Mouse (Mus musculus): ENCODE measurements at regions not wholly inside any gene's neighbourhood (a gene's known extent, or its start where the extent isn't known, plus 50 kb on each side); places are given as distances from the start of the nearest gene placed in this dataset.
A peak's percentile ranks its signal among the peaks of the same experiment; 100 is the strongest.

DNA sequence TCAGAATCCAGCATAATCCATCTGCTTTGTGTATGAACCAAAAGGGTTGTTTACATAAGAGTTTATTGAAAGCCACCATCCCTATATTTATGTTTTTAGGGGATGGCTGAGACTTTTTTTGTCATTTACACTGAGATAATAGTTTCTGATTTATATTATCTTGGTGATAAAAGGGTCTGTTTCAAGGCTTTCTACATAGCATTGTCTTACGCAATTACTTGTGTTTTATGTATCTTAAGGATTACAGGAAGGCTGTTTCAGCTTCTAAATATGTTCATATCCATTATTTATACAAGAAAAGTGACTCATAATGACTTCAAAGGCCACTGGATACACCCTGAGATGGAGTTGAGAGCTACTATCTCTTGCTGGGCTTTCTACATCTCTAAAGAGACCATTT, 399.3 kb upstream of the Akr1e1 start:
- Histone ChIP-seq H3K4me3 (ENCODE audit: low read length) (no peak overlapping the region), H3K27ac (ENCODE audit: low read depth, low read length) (no peak overlapping the region), H3K9me3 (ENCODE audit: control insufficient read depth, low read length) (no peaks in the 10 kb centered on the region), H3K27me3 (ENCODE audit: control insufficient read depth, insufficient read depth, low read length) (no peaks in the 10 kb centered on the region), H3K36me3 (ENCODE audit: control insufficient read depth, insufficient read depth, low read length) (no peaks in the 10 kb centered on the region), H3K9ac (ENCODE audit: low read depth, low read length) (no peak overlapping the region), H3K4me2 (replicated peaks; ENCODE audit: low read depth, low read length) (no peak overlapping the region), H3K4me1 (ENCODE audit: control insufficient read depth, insufficient read depth, low read length) (no peaks in the 10 kb centered on the region)
- 67% methylated on average over 1 of the region's 1 CpGs for whole genome bisulfite sequencing
- ATAC-seq (ENCODE audit: low FRiP score, low TSS enrichment): no peak

DNA sequence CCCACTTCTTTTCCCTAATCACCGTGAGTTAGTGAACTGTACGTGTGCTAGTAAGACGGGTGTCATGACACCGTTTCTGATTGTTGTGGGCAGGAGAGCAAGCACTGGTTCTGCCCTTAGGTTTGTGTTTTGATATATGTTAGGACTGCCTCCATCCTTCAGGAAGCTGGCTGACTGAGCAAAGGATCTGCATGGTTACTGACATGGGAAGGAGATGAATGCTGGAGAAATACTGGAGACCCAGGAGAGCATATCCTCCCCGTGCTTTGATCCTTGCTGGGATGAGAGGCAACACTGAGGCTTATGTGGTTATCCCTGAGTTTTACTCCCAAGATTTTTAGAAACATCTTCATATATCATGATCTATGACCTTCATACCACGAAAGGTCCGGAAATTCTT, 413.5 kb upstream of the Akr1e1 start:
- Histone ChIP-seq H3K27me3 (ENCODE audit: control insufficient read depth, insufficient read depth, low read length) (no peaks in the 10 kb centered on the region), H3K36me3 (ENCODE audit: control insufficient read depth, insufficient read depth, low read length) (no peaks in the 10 kb centered on the region), H3K9me3 (ENCODE audit: control insufficient read depth, low read length) (no peaks in the 10 kb centered on the region), H3K4me2 (replicated peaks; ENCODE audit: low read depth, low read length) (no peak overlapping the region), H3K27ac (ENCODE audit: low read depth, low read length) (no peak overlapping the region), H3K4me3 (ENCODE audit: low read length) (no peak overlapping the region), H3K9ac (ENCODE audit: low read depth, low read length) (no peak overlapping the region), H3K4me1 (ENCODE audit: control insufficient read depth, insufficient read depth, low read length) (no peaks in the 10 kb centered on the region)
- ATAC-seq (ENCODE audit: low FRiP score, low TSS enrichment): peak; percentile 49; the same call in 1 of the 2 replicates
- WGBS: 69% methylated on average over 7 of the region's 7 CpGs

DNA sequence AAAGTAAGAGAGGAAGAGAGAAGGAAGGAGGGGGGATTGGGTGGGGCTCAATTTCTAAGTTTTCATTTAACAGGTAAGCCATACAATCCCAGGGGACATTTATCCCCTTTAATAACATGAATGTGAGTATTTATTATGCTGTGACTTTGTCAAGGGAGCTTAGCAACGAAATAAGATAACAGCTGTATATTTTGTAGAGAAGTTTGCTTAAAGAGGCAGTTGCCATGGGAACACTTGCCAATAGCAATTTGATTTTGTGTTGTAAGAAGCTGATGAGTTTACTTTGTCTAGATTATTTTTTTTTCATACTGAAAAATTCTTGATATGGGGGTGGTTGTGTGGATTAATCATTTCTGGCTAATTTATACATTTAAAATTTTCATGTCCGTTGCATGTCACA, 450.9 kb upstream of the Akr1e1 start:
- no peak for ATAC-seq (ENCODE audit: low FRiP score, low TSS enrichment)
- Histone ChIP-seq H3K4me1 (ENCODE audit: control insufficient read depth, insufficient read depth, low read length) (no peaks in the 10 kb centered on the region), H3K4me2 (replicated peaks; ENCODE audit: low read depth, low read length) (no peak overlapping the region), H3K36me3 (ENCODE audit: control insufficient read depth, insufficient read depth, low read length) (no peaks in the 10 kb centered on the region), H3K27ac (ENCODE audit: low read depth, low read length) (no peak overlapping the region), H3K9me3 (ENCODE audit: control insufficient read depth, low read length) (no peaks in the 10 kb centered on the region), H3K27me3 (ENCODE audit: control insufficient read depth, insufficient read depth, low read length) (no peaks in the 10 kb centered on the region), H3K9ac (ENCODE audit: low read depth, low read length) (no peak overlapping the region), H3K4me3 (ENCODE audit: low read length) (no peak overlapping the region)
- WGBS: 84% methylated on average over 2 of the region's 2 CpGs

DNA sequence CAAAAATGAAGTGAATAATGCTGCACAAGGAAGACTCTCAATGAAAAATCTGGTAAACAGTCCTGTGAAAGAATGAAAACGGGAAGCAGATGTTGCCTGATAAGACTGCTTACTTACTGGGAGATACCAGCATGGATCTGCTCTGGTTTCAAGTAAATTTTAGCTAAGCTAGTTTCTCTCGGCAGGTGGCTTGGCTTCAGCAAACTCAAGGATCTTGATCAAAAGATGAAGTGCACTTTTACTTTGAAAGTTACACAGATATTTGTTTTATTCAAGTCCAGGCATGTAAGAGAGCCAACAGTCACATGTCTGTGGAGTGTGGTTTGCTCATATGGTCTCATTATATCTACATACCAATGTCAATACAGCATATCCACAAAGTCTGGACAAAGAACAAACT, 451.5 kb upstream of the Akr1e1 start:
- no peak for ATAC-seq (ENCODE audit: low FRiP score, low TSS enrichment)
- Histone ChIP-seq H3K36me3 (ENCODE audit: control insufficient read depth, insufficient read depth, low read length) (no peaks in the 10 kb centered on the region), H3K27me3 (ENCODE audit: control insufficient read depth, insufficient read depth, low read length) (no peaks in the 10 kb centered on the region), H3K9me3 (ENCODE audit: control insufficient read depth, low read length) (no peaks in the 10 kb centered on the region), H3K4me2 (replicated peaks; ENCODE audit: low read depth, low read length) (no peak overlapping the region), H3K4me3 (ENCODE audit: low read length) (no peak overlapping the region), H3K4me1 (ENCODE audit: control insufficient read depth, insufficient read depth, low read length) (no peaks in the 10 kb centered on the region), H3K9ac (ENCODE audit: low read depth, low read length) (no peak overlapping the region), H3K27ac (ENCODE audit: low read depth, low read length) (no peak overlapping the region)
- WGBS: 67% methylated on average over 2 of the region's 2 CpGs

DNA sequence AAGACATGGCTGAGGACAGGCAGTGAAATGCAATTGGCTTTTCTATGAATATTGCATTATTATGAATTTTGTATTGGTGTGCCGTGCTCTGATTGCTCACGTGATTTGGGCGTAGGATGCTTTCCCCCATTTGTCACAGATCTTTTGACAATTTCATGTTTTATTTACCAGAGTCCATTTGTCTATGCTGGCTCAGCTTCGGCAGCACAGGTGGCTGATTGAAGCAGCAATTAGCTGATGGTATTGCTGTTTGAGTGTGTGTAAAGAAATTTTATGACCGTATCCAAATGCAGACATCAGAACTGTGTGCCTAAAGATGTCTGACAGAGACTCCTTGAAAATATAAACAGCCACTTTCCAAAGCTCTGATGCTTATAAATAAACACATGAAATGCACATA, 498.5 kb upstream of the Akr1e1 start:
- 77% methylated on average over 5 of the region's 5 CpGs for WGBS
- Histone ChIP-seq H3K4me1 (ENCODE audit: control insufficient read depth, insufficient read depth, low read length) (no peaks in the 10 kb centered on the region), H3K27me3 (ENCODE audit: control insufficient read depth, insufficient read depth, low read length) (no peaks in the 10 kb centered on the region), H3K27ac (ENCODE audit: low read depth, low read length) (no peak overlapping the region), H3K9me3 (ENCODE audit: control insufficient read depth, low read length) (no peaks in the 10 kb centered on the region), H3K36me3 (ENCODE audit: control insufficient read depth, insufficient read depth, low read length) (no peaks in the 10 kb centered on the region), H3K9ac (ENCODE audit: low read depth, low read length) (no peak overlapping the region), H3K4me2 (replicated peaks; ENCODE audit: low read depth, low read length) (no peak overlapping the region), H3K4me3 (ENCODE audit: low read length) (no peak overlapping the region)
- ATAC-seq (ENCODE audit: low FRiP score, low TSS enrichment): no peak

DNA sequence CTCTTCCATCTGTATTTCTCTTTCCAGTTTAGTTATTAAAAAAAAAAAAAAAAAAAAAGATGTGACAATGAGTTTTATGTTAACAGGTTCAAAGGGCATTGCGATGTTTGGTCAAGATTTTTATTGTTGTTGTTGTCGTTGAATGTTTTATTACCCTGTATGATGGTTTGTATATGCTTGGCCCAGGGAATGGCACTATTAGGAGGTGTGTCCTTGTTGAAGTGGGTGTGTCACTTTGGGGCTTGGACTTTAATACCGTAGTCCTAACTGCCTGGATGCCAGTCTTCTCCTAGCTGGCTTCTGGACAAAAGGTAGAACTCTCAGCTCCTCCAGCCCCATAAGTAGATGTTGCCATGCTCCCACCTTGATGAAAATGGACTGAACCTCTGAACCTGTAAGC, 545.9 kb upstream of the Akr1e1 start:
- Histone ChIP-seq H3K4me3 (ENCODE audit: low read length) (no peak overlapping the region), H3K27ac (ENCODE audit: low read depth, low read length) (no peak overlapping the region), H3K36me3 (ENCODE audit: control insufficient read depth, insufficient read depth, low read length) (no peaks in the 10 kb centered on the region), H3K4me1 (ENCODE audit: control insufficient read depth, insufficient read depth, low read length) (no peaks in the 10 kb centered on the region), H3K27me3 (ENCODE audit: control insufficient read depth, insufficient read depth, low read length) (no peaks in the 10 kb centered on the region), H3K9me3 (ENCODE audit: control insufficient read depth, low read length) (no peaks in the 10 kb centered on the region), H3K4me2 (replicated peaks; ENCODE audit: low read depth, low read length) (no peak overlapping the region), H3K9ac (ENCODE audit: low read depth, low read length) (no peak overlapping the region)
- ATAC-seq (ENCODE audit: low FRiP score, low TSS enrichment): no peak
- WGBS: 80% methylated on average over 3 of the region's 3 CpGs

DNA sequence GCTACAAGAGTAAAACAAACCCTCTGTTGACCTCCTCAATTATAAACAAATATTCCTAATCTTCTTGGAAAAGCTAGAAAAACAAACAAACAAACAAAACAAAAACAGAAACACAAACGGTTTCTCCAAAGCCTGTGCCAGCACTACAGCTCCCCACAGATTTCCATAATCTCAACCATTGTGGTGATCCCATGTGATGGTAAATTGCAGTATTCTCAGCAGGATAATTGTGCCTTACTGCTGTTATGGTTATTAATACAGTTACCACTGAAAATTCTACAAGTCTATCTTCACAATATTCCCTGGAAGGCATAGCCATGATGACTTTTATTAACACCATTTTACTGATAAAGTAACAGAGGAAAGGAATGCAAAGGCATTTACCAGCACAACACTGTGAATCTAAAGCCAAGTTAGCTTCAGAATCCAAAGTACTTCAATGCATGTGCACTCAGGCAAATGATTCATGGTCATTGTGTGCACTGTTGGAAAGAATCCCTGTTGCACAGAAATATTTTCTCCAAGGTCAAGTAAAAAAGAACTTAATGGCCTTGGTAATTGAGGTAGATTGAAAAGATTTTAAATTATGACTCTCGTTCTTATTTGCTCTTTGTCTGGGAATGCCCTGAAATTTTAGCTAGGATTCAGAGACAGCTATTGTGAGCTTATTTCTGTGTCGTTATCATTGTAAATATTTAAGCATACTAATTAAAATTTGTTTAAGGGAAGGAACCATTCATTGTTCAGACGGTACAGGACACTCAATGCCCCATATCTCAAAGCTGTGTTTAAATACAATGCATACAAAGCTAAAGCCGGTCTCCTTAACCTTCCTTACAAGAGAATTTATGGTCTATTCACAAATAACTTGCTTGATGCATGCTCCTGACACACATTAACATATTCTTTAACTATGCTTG, 551.1 kb upstream of the Akr1e1 start:
- Histone ChIP-seq H3K27me3 (ENCODE audit: control insufficient read depth, insufficient read depth, low read length) (no peaks in the 10 kb centered on the region), H3K4me1 (ENCODE audit: control insufficient read depth, insufficient read depth, low read length) (no peaks in the 10 kb centered on the region), H3K4me2 (replicated peaks; ENCODE audit: low read depth, low read length) (no peak overlapping the region), H3K9me3 (ENCODE audit: control insufficient read depth, low read length) (no peaks in the 10 kb centered on the region), H3K36me3 (ENCODE audit: control insufficient read depth, insufficient read depth, low read length) (no peaks in the 10 kb centered on the region), H3K9ac (ENCODE audit: low read depth, low read length) (no peak overlapping the region), H3K27ac (ENCODE audit: low read depth, low read length) (no peak overlapping the region), H3K4me3 (ENCODE audit: low read length) (no peak overlapping the region)
- no peak for ATAC-seq (ENCODE audit: low FRiP score, low TSS enrichment)
- WGBS: 56% methylated on average over 5 of the region's 5 CpGs

DNA sequence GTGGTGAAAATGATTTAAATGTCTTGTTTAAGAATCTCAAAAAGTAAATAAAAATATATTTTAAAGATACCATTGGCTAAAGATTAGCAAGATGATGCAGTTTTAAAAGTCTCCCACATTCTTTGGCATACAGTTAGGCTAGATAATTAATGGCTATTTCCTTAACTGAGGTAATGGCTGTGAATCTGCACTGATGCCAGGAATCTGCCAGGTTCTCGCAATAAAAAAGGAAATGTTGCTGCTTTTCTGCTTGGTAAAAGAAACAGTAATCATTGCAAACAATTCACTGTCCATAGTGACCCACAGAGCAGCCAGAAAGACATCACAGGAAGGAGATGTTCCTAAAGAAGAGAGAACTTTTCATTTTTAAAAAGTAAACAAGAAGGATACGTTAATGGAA, 557.7 kb upstream of the Akr1e1 start:
- H3K36me3 ChIP-seq (ENCODE audit: control insufficient read depth, insufficient read depth, low read length): no peaks in the 10 kb centered on the region
- H3K27ac ChIP-seq (ENCODE audit: low read depth, low read length): no peak overlapping the region
- no peak overlapping the region for H3K9ac ChIP-seq (ENCODE audit: low read depth, low read length)
- H3K9me3 ChIP-seq (ENCODE audit: control insufficient read depth, low read length): no peaks in the 10 kb centered on the region
- no peaks in the 10 kb centered on the region for H3K4me1 ChIP-seq (ENCODE audit: control insufficient read depth, insufficient read depth, low read length)
- no peaks in the 10 kb centered on the region for H3K27me3 ChIP-seq (ENCODE audit: control insufficient read depth, insufficient read depth, low read length)
- no peak overlapping the region for H3K4me3 ChIP-seq (ENCODE audit: low read length)
- no peak for ATAC-seq (ENCODE audit: low FRiP score, low TSS enrichment)
- no peak overlapping the region for H3K4me2 ChIP-seq (replicated peaks; ENCODE audit: low read depth, low read length)
- WGBS: 51% methylated on average over 2 of the region's 2 CpGs

DNA sequence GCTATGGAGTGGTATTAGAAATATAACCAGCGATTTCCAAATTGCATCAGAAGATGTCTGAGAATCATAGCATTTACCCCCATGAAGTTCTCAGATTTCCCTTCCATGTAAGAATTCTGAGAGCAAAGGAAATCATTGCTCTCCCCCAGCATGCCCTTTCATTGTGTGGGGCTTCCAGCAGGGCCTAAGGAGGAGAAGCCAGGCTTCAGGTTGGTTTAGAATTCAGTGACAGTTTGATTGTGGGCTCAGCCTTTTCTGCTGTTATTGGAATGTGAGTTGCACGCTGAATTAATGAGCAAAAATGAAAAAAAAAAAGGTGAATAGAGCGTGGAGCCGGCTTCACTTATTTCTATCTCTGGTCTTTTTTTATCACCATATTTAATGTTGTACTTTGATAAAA, 570.0 kb upstream of the Akr1e1 start:
- WGBS: 73% methylated on average over 4 of the region's 4 CpGs

More for the DNA sequence above, 570.0 kb upstream of the Akr1e1 start:
- no peak overlapping the region for H3K27ac ChIP-seq (ENCODE audit: low read depth, low read length)
- H3K4me1 ChIP-seq (ENCODE audit: control insufficient read depth, insufficient read depth, low read length): no peaks in the 10 kb centered on the region
- no peaks in the 10 kb centered on the region for H3K36me3 ChIP-seq (ENCODE audit: control insufficient read depth, insufficient read depth, low read length)
- no peak overlapping the region for H3K4me3 ChIP-seq (ENCODE audit: low read length)
- no peaks in the 10 kb centered on the region for H3K9me3 ChIP-seq (ENCODE audit: control insufficient read depth, low read length)
- H3K9ac ChIP-seq (ENCODE audit: low read depth, low read length): no peak overlapping the region
- H3K4me2 ChIP-seq (replicated peaks; ENCODE audit: low read depth, low read length): no peak overlapping the region
- ATAC-seq (ENCODE audit: low FRiP score, low TSS enrichment): no peak
- H3K27me3 ChIP-seq (ENCODE audit: control insufficient read depth, insufficient read depth, low read length): no peaks in the 10 kb centered on the region

Measured in kidney, embryonic 14.5 days (tissue).